Mouse (Mus musculus) left cerebral cortex, adult 2 months (tissue): ENCODE data around the gene Nav3. TPM values are rescaled to one million over a fixed set of nuclear protein-coding genes. Genes with fewer than 3 reads are reported as not detected.

Experiments used
- DNase-seq, 2 experiments: peaks; one replicate each; pipeline ENCODE4 v3.0.0; 2021 to 2022; ENCODE audit warnings: low spot score in 2 of 2, mixed read lengths in 1 of 2; ENCODE audit errors: extremely low spot score in 1 of 2
- H3K27ac ChIP-seq: fragments of 200-600 bp; 2 replicates; pipeline ENCODE4 v1.8.1; 2022
- H3K4me3 ChIP-seq: fragments of 200-600 bp; 2 replicates; pipeline ENCODE4 v1.8.1; 2022
- CTCF ChIP-seq: fragments of 200-600 bp; IDR thresholded peaks from 2 replicates; pipeline ENCODE4 v1.8.1; 2022; ENCODE audit warnings: antibody characterized with exemption, mild to moderate bottlenecking, moderate library complexity
- intact Hi-C: fragments of 180-260 bp; cut with DNase I; formaldehyde crosslinking; loops from one replicate; pipeline ENCODE4 v1.15.1; 2025
- total RNA-seq, 2 experiments: library from RNA; stranded (reverse); gene quantifications; 2 replicates each; pipeline ENCODE4 v1.2.3; 2021

Gene Nav3
- total RNA-seq, 2 experiments from 2014 or later: 116 to 136 TPM

DNA sequence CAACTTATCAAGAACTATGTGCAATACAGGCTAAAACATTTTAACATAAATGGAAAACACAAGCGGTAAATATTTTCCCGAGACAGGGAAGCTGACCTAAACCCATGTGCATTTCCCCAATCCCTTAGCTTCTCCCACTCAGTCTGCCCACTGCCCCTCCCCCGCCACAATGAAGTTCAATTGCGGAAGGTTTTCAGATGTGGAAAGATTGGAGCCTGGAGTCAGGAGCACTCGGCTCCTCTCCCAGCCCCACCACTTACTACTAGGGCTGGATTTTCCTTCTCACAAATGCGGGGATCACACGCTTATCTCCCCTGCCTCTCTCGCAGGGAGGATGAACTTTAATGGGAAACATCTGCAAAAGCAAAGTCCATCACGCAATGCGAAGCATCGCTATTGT lies 534.6 kb downstream of the Nav3 start:
- intact Hi-C loops: loop anchor here (1.0 to 10.0 kb wide), 5 partner anchors 164 to 811 kb away; partner anchors contain the start of gene Nav3
- Histone ChIP-seq H3K27ac (no peak overlapping the region), H3K4me3 (no peak overlapping the region)
- DNase-seq: no peak
- no peak for TF ChIP-seq CTCF

DNA sequence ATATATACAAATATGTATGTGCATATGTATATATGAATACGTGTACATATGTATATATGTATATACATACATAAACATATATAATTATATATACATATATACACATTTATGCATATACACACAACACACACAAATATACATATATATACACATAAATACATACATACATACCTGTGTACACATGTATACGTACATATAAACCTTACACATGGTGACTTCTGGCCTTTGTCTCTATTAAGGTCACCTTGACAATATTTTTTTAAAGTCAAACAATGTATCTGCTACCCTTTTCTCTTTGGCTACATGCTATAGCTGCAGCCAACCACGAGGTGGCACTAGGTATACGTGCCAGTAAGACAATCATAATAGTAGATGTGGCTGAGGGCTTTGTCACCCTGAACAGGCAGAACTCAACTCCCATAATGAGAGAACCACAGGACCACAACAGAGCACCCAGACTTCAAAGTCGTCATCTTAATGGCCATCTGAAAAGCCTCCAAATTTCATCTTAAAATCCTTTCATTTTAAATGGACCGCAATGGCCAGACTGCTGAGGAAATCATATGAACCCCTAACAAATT lies 535.3 kb downstream of the Nav3 start:
- no peak overlapping the region for H3K4me3 ChIP-seq
- no peak overlapping the region for H3K27ac ChIP-seq
- TF ChIP-seq CTCF: peak; percentile 97
- peak; percentile 53 to 58 for DNase-seq
- intact Hi-C loops: loop anchor here (1.0 to 10.0 kb wide), 5 partner anchors 165 to 812 kb away; partner anchors contain the start of gene Nav3

DNA sequence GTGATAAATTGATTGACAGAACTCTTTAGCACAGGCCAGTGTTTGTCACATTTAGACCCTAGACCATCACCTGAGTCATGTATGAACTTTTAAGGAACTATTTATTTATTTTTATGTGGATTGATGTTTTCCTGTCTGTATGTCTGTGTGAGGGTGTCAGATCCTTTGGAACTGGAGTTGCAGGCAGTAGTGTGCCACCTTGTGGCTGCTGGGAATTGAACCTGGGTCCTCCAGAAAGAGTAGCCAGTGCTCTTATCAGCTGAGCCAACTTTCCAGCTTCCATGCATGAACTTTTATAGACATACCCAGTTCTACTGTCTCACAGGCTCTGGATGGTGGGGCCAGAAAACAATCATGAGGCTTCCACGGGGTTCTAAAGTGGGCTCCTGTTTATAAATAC lies 536.5 kb downstream of the Nav3 start:
- no peak overlapping the region for H3K27ac ChIP-seq
- peak; percentile 54 for TF ChIP-seq CTCF
- DNase-seq: no peak
- intact Hi-C loops: no loop called here
- H3K4me3 ChIP-seq: no peak overlapping the region

DNA sequence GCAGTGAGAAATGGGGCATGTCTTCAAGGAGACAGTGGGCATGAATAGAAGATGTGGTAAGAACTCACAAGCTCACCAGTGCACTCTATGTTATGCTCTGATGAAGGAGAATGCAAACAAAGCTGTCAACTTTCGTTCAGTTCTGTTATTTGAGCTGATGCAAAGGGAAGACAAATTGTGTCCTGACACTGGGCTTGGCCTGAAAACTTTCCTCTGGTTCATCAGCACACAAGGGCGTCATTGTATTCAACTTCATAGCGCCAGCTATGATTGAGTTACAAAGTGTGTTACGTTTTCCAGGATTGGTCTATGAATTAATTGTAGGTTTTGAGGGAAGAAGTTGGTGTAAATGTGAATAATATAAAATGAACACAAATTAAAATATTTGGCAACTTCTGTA lies 548.8 kb downstream of the Nav3 start:
- no peak overlapping the region for H3K4me3 ChIP-seq
- TF ChIP-seq CTCF: no peak
- intact Hi-C loops: no loop called here
- no peak overlapping the region for H3K27ac ChIP-seq
- DNase-seq: no peak

DNA sequence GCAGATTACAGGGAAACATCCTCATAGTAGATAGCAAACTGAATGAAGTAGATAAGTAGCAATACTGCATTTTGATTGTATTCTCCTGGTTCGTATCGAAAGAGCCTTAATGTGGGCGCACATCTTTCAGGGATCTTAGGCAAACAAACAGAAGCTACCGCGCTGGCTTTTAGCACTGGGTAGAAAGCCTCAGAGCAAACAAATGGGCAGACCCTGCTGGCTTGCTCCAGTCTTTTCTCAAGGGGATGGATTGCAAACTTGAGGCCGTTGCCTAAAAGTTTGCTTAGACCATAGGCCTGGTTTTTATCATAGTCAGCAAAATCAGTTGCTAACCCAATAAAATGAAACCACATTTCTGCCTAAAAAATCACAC lies 549.6 kb downstream of the Nav3 start:
- no peak for TF ChIP-seq CTCF
- no peak for DNase-seq
- Histone ChIP-seq H3K4me3 (no peak overlapping the region), H3K27ac (no peak overlapping the region)
- intact Hi-C loops: no loop called here

DNA sequence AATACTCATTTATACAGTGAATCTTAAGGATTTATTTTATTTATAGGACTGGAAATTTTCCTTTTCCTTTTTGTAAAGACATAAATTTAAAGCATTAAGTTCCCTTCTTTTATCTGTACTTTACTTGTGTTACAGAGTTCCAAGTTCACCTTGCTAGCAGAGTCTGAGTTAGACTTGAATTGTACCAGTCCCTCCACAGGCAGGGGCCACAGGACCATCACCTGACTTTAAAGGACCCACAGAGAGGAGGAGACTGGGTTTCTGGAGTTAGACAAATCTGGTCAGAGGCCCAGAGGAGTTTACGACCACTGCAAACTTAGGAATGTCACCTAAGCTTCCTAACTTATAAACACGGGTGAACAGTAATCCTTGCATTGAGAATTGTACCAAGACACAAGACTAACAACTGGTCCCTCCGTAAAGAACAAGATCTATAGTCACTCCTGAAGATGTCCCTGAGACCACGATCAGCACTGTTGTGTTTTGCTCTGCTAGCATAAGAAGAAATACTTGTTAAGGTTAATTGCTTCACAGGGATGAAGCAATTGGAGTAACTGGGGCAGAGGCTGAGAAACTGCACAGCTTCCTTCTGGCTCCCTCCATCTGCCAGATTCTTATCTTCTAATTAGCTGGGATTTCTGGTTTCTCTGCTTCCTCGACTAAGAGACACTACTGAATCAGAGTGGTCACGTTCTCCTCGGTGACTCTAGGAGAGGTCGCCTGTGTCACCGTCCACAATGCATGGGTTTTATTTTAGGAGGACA lies 550.2 kb downstream of the Nav3 start:
- no peak for TF ChIP-seq CTCF
- Histone ChIP-seq H3K27ac (no peak overlapping the region), H3K4me3 (no peak overlapping the region)
- DNase-seq: no peak
- intact Hi-C loops: no loop called here

DNA sequence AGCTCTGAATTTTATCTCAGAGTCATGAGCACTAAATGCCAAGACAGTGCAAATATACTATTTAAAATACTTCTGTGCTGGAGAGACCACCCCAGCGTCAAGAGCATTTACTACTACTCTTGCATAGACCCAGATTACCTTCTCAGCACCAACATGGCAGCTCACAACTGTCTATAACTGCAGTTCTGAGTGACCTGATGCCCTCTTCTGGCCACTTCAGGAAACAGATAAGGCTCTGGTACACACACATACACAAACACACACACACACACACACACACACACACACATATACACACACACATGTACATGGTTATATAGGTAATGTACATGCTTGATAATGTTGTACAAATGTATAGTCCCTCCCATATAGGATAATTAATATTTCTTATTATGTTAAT lies 551.2 kb downstream of the Nav3 start:
- no peak overlapping the region for H3K27ac ChIP-seq
- intact Hi-C loops: no loop called here
- no peak for DNase-seq
- TF ChIP-seq CTCF: no peak; the same call in 1 of the 2 replicates
- no peak overlapping the region for H3K4me3 ChIP-seq

DNA sequence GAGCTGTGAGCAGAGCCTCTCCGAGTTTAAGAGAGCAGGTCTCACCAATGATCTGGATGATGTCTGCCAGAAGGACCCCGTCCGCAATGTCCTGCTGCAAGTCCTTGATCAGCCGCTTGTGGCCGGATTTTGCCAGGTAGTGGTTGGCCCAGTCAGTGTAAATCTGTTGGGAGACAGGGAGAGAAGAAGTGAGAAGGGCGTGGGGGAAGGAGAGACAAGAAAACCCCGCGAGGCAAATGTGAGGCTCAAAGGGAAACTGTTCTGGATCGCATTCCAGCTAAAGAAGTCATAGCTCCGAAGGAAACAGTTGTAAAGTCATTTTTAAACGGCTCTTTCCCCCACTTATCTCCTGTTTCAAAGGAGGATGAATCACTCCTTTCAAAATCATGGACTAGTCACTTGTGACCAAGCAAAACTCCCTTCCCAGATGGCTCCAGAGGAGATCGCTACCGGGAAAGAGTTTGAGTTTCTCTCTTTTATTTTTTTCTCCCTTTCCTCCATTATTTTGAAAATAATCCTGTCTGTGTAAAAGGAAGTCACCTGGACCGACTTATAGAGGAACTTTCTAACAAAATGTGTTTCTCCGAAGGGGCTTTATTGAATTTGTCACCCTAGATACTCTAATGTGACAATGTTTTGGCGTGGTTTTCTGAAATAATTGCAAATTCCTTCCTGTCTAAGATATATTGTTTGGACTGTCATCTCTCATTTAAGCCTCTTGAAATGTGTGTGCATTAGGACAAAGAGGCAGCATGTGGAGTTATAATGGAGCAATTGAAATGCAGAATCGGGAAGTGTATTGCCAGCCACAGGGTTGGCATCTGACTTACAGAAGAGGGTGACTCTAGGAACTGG lies 552.1 kb downstream of the Nav3 start:
- intact Hi-C loops: no loop called here
- peak in 1 of 2 experiments; percentile 31 for DNase-seq
- peak overlapping the region; percentile 67 for H3K27ac ChIP-seq
- H3K4me3 ChIP-seq: peak overlapping the region; percentile 20
- TF ChIP-seq CTCF: no peak

DNA sequence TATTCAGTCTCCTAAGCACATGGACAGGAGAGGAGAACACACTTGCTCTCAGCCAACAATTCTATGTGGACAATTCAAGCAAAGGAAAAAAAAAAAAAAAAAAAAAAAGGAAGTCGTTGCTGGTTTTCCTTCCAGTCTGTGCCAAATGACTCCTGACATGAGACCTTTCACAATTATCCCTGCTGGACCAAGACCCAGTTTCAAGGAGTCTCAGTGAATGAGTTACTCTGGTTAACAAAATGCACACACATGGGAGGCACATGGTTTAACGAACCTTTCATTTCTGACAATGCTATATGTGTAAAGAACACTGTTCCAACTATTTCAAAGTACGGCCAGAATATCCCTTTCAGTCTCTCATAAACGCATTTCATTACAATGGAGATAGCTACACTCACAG lies 552.8 kb downstream of the Nav3 start:
- H3K4me3 ChIP-seq: peak overlapping the region; percentile 17
- H3K27ac ChIP-seq: peak overlapping the region; percentile 67
- TF ChIP-seq CTCF: no peak
- no peak for DNase-seq
- intact Hi-C loops: no loop called here

DNA sequence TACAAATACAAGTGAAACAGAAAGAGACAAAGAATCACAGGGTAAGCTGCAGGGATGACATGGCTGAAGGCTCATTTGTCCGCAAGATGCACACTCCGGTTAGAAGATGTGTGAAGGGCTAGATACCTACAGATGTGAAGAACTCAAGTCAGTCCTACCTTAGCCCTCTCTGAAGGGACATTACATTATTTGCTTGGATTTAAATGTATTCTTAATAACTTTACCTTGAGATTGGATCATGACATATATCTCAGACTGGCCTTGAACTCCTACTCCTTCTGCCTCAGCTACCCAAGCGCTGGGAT lies 566.9 kb downstream of the Nav3 start:
- DNase-seq: no peak
- intact Hi-C loops: no loop called here
- H3K27ac ChIP-seq: no peak overlapping the region
- H3K4me3 ChIP-seq: no peak overlapping the region
- no peak for TF ChIP-seq CTCF

DNA sequence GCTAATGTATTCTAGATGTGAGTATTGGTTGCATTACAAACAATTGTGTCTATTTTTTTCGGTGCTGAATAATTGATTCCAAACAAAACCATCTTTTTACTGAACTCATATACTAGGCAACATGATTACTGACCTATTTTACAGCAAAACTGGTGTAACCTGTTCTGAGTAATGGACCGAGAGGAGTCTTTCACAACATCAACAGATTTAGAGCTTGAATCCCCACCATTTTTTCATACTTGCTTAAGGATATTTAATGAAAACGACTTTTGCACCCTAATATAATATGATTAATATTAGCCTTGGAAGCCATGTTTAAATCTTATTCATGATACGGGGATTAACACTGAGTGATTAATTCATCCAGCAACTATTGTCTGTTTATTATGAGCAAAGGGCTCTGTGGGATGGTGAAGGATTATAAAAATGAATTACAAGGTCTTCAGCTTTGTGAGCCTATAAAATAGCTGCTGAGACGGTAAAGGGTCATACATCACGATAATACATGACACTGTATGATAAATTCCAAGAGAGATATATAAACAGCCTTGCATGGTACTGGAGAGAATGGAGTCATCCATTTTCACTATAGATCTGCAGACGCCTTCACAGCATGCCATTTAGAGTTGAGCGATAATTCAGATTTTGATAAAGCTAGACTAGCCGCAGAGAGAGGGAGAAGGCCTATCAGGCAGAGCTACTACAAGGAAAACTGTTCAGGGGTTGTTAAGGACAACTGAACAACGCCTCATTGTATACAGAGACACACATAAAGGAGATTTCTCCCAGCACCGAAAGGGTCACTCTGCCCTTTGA lies 567.4 kb downstream of the Nav3 start:
- intact Hi-C loops: no loop called here
- no peak for DNase-seq
- Histone ChIP-seq H3K27ac (no peak overlapping the region), H3K4me3 (no peak overlapping the region)
- no peak for TF ChIP-seq CTCF

DNA sequence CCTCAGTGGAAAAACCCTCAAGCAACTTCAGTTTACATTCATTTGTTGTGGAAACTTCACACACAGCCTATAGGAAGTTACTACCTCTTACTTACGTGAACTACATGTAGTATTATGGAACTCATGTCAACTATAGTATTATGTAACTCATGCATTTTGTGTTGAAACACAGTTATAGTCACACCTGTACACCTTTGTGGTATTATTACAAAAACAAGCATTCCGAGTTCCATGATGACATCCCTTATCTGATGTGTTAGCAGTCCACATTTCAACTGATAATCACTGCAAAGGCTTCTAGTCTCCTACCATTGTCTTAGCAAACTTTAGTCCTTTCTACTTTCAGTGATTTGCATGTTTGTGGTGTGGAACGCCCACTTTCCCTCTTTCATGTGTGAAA lies 568.8 kb downstream of the Nav3 start:
- intact Hi-C loops: no loop called here
- no peak overlapping the region for H3K27ac ChIP-seq
- no peak for DNase-seq
- H3K4me3 ChIP-seq: no peak overlapping the region
- TF ChIP-seq CTCF: no peak
